Mouse (Mus musculus) MEL (cell line): ENCODE data around the gene Cebpg. TPM values are rescaled to one million over a fixed set of nuclear protein-coding genes. Genes with fewer than 3 reads are reported as not detected.

Experiments
- DNase-seq: peaks from one replicate; pipeline ENCODE4 v3.0.0; 2011; ENCODE audit warnings: low read depth, low spot score
- H3K27ac ChIP-seq: 2 replicates; pipeline ENCODE4 v1.5.1; 2012; ENCODE audit warnings: low read depth, mild to moderate bottlenecking, control low read depth, low read length, moderate library complexity; ENCODE audit not compliant: control insufficient read depth
- H3K27me3 ChIP-seq, 2 experiments: fragments of 150-350 bp in 1 of 2; sonication (generic) in 1 of 2; 2 replicates each; pipeline ENCODE4 v1.6.1; 2012; ENCODE audit warnings: low read length in 2 of 2, mild to moderate bottlenecking in 2 of 2, improper control_type of control experiment in 1 of 2, moderate library complexity in 1 of 2; ENCODE audit not compliant: insufficient read depth in 2 of 2, control insufficient read depth in 1 of 2
- H3K36me3 ChIP-seq, 2 experiments: 2 replicates each; pipeline ENCODE4 v1.6.1; 2012 to 2014; ENCODE audit warnings: low read length in 2 of 2, improper control_type of control experiment in 1 of 2, inconsistent platforms in 1 of 2, mild to moderate bottlenecking in 1 of 2; ENCODE audit not compliant: insufficient read depth in 2 of 2, control insufficient read depth in 1 of 2
- H3K4me1 ChIP-seq, 2 experiments: fragments of 150-350 bp in 1 of 2; sonication (generic) in 1 of 2; 2 replicates each; pipeline ENCODE4 v1.6.1; 2012; ENCODE audit warnings: low read length in 2 of 2, improper control_type of control experiment in 1 of 2, mild to moderate bottlenecking in 1 of 2; ENCODE audit not compliant: insufficient read depth in 2 of 2, control insufficient read depth in 1 of 2
- H3K4me3 ChIP-seq, 2 experiments: fragments of 150-350 bp in 1 of 2; sonication (generic) in 1 of 2; 2 replicates each; pipeline ENCODE4 v1.5.1; 2012; ENCODE audit warnings: low read depth in 2 of 2, low read length in 2 of 2, mild to moderate bottlenecking in 2 of 2, moderate library complexity in 2 of 2, control low read depth in 1 of 2, improper control_type of control experiment in 1 of 2; ENCODE audit not compliant: control insufficient read depth in 1 of 2, insufficient read depth in 1 of 2
- H3K79me2 ChIP-seq: 2 replicates; pipeline ENCODE4 v1.6.1; 2012; ENCODE audit warnings: mild to moderate bottlenecking, low read length, moderate library complexity; ENCODE audit not compliant: control insufficient read depth, poor library complexity, insufficient read depth
- H3K9ac ChIP-seq: 2 replicates; pipeline ENCODE4 v1.6.1; 2012; ENCODE audit warnings: low read depth, mild to moderate bottlenecking, control low read depth, low read length, moderate library complexity; ENCODE audit not compliant: control insufficient read depth, poor library complexity, severe bottlenecking
- H3K9me3 ChIP-seq: fragments of 150-350 bp; sonication (generic); replicated peaks from 2 replicates; pipeline ENCODE4 v1.6.1; 2012; ENCODE audit warnings: mild to moderate bottlenecking, low read length, improper control_type of control experiment, moderate library complexity; ENCODE audit not compliant: insufficient read depth
- BHLHE40 ChIP-seq: IDR thresholded peaks from 2 replicates; pipeline ENCODE4 v1.6.1; 2012; ENCODE audit warnings: low read depth, mild to moderate bottlenecking, inconsistent platforms, low read length, improper control_type of control experiment, borderline replicate concordance
- CTCF ChIP-seq, 3 experiments: IDR thresholded peaks in 2 of 3; conservative IDR thresholded peaks in 1 of 3; 2 replicates each; pipeline ENCODE4 v1.5.1; 2011 to 2012; ENCODE audit warnings: low read length in 3 of 3, low read depth in 2 of 3, mild to moderate bottlenecking in 2 of 3, improper control_type of control experiment in 1 of 3, inconsistent platforms in 1 of 3, mixed read lengths in 1 of 3, moderate library complexity in 1 of 3; ENCODE audit not compliant: control insufficient read depth in 1 of 3, insufficient read depth in 1 of 3, poor library complexity in 1 of 3, severe bottlenecking in 1 of 3
- E2F4 ChIP-seq: IDR thresholded peaks from 2 replicates; pipeline ENCODE4 v1.6.1; 2011; ENCODE audit warnings: low read depth, low read length, improper control_type of control experiment, borderline replicate concordance
- HCFC1 ChIP-seq: IDR thresholded peaks from 2 replicates; pipeline ENCODE4 v1.6.1; 2012; ENCODE audit warnings: low read depth, mild to moderate bottlenecking, inconsistent platforms, low read length, improper control_type of control experiment, moderate library complexity
- JUND ChIP-seq: IDR thresholded peaks from 2 replicates; pipeline ENCODE4 v1.6.1; 2011; ENCODE audit warnings: low read depth, mild to moderate bottlenecking, improper control_type of control experiment, low read length
- MAZ ChIP-seq: IDR thresholded peaks from 2 replicates; pipeline ENCODE4 v1.6.1; 2012; ENCODE audit warnings: low read depth, mild to moderate bottlenecking, inconsistent platforms, low read length, improper control_type of control experiment
- MXI1 ChIP-seq: IDR thresholded peaks from 2 replicates; pipeline ENCODE4 v1.6.1; 2011; ENCODE audit warnings: mild to moderate bottlenecking, low read depth, low read length, improper control_type of control experiment
- MYB ChIP-seq: IDR thresholded peaks from 2 replicates; pipeline ENCODE4 v1.6.1; 2011; ENCODE audit warnings: mild to moderate bottlenecking, low read depth, low read length, improper control_type of control experiment
- MYC ChIP-seq: IDR thresholded peaks from 2 replicates; pipeline ENCODE4 v1.6.1; 2011; ENCODE audit warnings: low read depth, mild to moderate bottlenecking, low read length, improper control_type of control experiment, moderate library complexity
- POLR2A ChIP-seq, 2 experiments: IDR thresholded peaks; 2 replicates each; pipeline ENCODE4 v1.6.1; 2011 to 2012; ENCODE audit warnings: low read length in 2 of 2, mild to moderate bottlenecking in 2 of 2, control low read depth in 1 of 2, improper control_type of control experiment in 1 of 2, low read depth in 1 of 2, moderate library complexity in 1 of 2; ENCODE audit not compliant: control insufficient read depth in 1 of 2, insufficient read depth in 1 of 2, poor library complexity in 1 of 2
- POLR2AphosphoS5 ChIP-seq: IDR thresholded peaks from 2 replicates; pipeline ENCODE4 v1.6.1; 2012; ENCODE audit warnings: low read depth, borderline replicate concordance, mild to moderate bottlenecking, inconsistent platforms, low read length, moderate library complexity, mixed read lengths
- RAD21 ChIP-seq: IDR thresholded peaks from 2 replicates; pipeline ENCODE4 v1.6.1; 2011; ENCODE audit warnings: mild to moderate bottlenecking, low read depth, low read length, improper control_type of control experiment
- SIN3A ChIP-seq: IDR thresholded peaks from 2 replicates; pipeline ENCODE4 v1.6.1; 2012; ENCODE audit warnings: low read length, improper control_type of control experiment, inconsistent platforms
- TCF12 ChIP-seq: IDR thresholded peaks from 2 replicates; pipeline ENCODE4 v1.6.1; 2014; ENCODE audit warnings: low read depth, mild to moderate bottlenecking, inconsistent platforms, low read length, improper control_type of control experiment, moderate library complexity
- UBTF ChIP-seq: IDR thresholded peaks from 2 replicates; pipeline ENCODE4 v1.6.1; 2012; ENCODE audit warnings: low read depth, mild to moderate bottlenecking, inconsistent platforms, low read length, improper control_type of control experiment, moderate library complexity, borderline replicate concordance; ENCODE audit not compliant: insufficient read depth
- ZC3H11A ChIP-seq: IDR thresholded peaks from 2 replicates; pipeline ENCODE4 v1.6.1; 2012; ENCODE audit warnings: low read depth, mild to moderate bottlenecking, inconsistent platforms, low read length, improper control_type of control experiment
- ZKSCAN1 ChIP-seq: IDR thresholded peaks from 2 replicates; pipeline ENCODE4 v1.6.1; 2012; ENCODE audit warnings: low read depth, mild to moderate bottlenecking, inconsistent platforms, low read length, improper control_type of control experiment, moderate library complexity
- ZMIZ1 ChIP-seq: IDR thresholded peaks from 2 replicates; pipeline ENCODE4 v1.6.1; 2012; ENCODE audit warnings: low read depth, mild to moderate bottlenecking, inconsistent platforms, low read length, improper control_type of control experiment, moderate library complexity
- ZNF384 ChIP-seq: IDR thresholded peaks from 2 replicates; pipeline ENCODE4 v1.6.1; 2012; ENCODE audit warnings: low read depth, mild to moderate bottlenecking, inconsistent platforms, low read length, improper control_type of control experiment
- polyA plus RNA-seq, 2 experiments: library from polyadenylated mRNA; stranded (reverse) in 1 of 2; unstranded in 1 of 2; fragments of >175 nt in 1 of 2; fragments of >200 nt in 1 of 2; gene quantifications; 2 replicates each; pipeline versions ENCODE4 v1.2.1 to v1.2.4; 2012; ENCODE audit warnings: low replicate concordance in 2 of 2, low read depth in 1 of 2; ENCODE audit not compliant: insufficient read length in 2 of 2, insufficient read depth in 1 of 2, missing spikeins in 1 of 2
- total RNA-seq: library from RNA; depleted of rRNA; stranded (reverse); fragments of 300-350 nt; gene quantifications from 2 replicates; pipeline ENCODE4 v1.2.3, GENCODE M21; 2012

Cebpg gene
- total and polyA plus RNA-seq, 3 experiments: 17.3 to 20.7 TPM; not detected in 1

DNA sequence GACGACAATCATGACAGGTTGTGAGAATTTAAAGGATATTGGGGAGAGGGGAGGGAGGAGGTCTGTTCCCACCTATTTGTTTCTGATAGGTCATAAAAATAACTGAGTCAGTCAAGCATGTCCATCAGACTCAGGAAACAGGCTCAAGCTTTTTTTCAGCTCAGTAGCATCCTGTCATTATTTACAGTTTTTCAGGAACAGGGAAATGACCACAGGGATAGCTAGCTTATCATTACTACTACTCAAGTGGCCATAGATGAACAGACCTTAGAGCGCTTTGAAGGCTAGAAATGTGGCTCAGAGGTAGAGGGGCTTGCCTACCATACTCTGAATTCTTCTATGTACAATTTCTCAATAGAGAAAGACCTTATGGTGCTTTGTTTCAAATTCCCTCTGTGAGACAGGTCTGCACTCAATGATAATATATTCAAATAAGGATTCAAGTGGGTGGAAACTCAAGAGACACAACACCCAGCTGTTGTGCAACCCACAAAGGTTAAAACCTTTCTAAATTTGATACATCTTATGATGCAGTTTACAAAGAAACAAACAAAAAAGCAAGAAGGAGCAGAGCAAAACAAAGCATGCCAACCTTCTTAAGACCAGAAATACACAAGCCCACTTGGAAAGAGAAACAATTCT lies 1.3 kb downstream of the Cebpg start:
- peak overlapping the region; percentile 81 to 97 for H3K4me3 ChIP-seq
- H3K27me3 ChIP-seq: no peaks in the 10 kb centered on the region
- H3K9ac ChIP-seq: peak overlapping the region; percentile 96
- DNase-seq: no peak
- peaks cover 5 to 16% of the 10 kb centered on the region in 2 experiments for H3K4me1 ChIP-seq
- TF ChIP-seq ZNF384 (no peak), ZKSCAN1 (no peak), SIN3A (peak; percentile 47)
- TF ChIP-seq, all 39 proteins: peak for 1
- Histone ChIP-seq H3K79me2 (peaks cover 52% of the 10 kb centered on the region), H3K27ac (peak overlapping the region; percentile 79; the same call in 1 of the 2 replicates), H3K9me3 (no peaks in the 10 kb centered on the region), H3K36me3 (peaks cover 10 to 26% of the 10 kb centered on the region in 2 experiments)

DNA sequence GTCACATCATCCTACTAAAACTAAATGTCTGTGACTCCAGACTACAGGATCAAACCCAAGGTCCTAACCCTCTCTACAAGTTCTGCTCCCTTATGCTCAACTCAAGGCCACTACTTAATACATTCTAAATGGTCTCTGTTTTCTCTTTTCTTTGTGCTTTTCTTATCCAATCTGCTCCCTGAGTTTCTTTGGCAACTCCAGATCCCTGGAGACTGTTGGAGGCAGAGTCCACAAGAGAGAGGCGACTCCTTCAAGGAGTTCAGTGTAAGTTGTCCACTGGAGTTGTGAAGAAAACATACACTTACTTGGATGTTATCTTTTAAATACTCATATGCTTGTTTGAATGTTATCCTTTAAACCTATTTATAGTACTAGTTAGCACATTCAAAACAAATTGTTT lies 2.1 kb downstream of the Cebpg start:
- no peaks in the 10 kb centered on the region for H3K27me3 ChIP-seq
- TF ChIP-seq POLR2A (IDR thresholded peaks at IDR 0.05; ENCODE audit: control insufficient read depth in 1 of 2, insufficient read depth in 1 of 2, low read depth in 1 of 2, low read length in 2 of 2, poor library complexity in 1 of 2) (no peak), ZNF384 (no peak), MXI1 (no peak), HCFC1 (no peak), ZMIZ1 (no peak), POLR2AphosphoS5 (no peak), SIN3A (no peak), TCF12 (no peak), UBTF (no peak), E2F4 (no peak), MAZ (no peak), ZC3H11A (no peak), JUND (no peak), RAD21 (no peak), MYC (no peak), MYB (no peak), BHLHE40 (no peak), CTCF (IDR thresholded peaks at IDR 0.05 in 2 of 3, conservative IDR thresholded peaks at IDR 0.05 in 1 of 3; ENCODE audit: control insufficient read depth in 1 of 3, insufficient read depth in 1 of 3, low read depth in 2 of 3, low read length in 3 of 3, poor library complexity in 1 of 3, severe bottlenecking in 1 of 3) (no peak)
- peak overlapping the region; percentile 23; the same call in 1 of the 2 replicates for H3K9ac ChIP-seq
- no peaks in the 10 kb centered on the region for H3K9me3 ChIP-seq
- H3K79me2 ChIP-seq: peaks cover 52% of the 10 kb centered on the region
- H3K36me3 ChIP-seq: peaks cover 14 to 27% of the 10 kb centered on the region in 2 experiments
- H3K4me1 ChIP-seq: peaks cover 5 to 16% of the 10 kb centered on the region in 2 experiments
- H3K27ac ChIP-seq: no peak overlapping the region
- H3K4me3 ChIP-seq: no peak overlapping the region
- no peak for DNase-seq
